Mouse (Mus musculus): ENCODE data around the gene Chrnb4. TPM values are rescaled to one million over a fixed set of nuclear protein-coding genes. Genes with fewer than 3 reads are reported as not detected.
A peak's percentile ranks its signal among the peaks of the same experiment; 100 is the strongest.

Gene Chrnb4
- total RNA-seq, 2 experiments from 2014 or later = 0.09 TPM; not detected in 1

GRCm38 (mm10) chr9:55023326-55023725 lies 25.3 kb downstream of the Chrnb4 start:
- DNase-seq = no peak

- no peak for DNase-seq
These were observed 31.7 kb downstream of the Chrnb4 start for GRCm38 (mm10) chr9:55016926-55017325.

GRCm38 (mm10) chr9:55010588-55011350 lies 37.8 kb downstream of the Chrnb4 start:
- no peak for DNase-seq

- no peak for DNase-seq
These were observed 38.9 kb downstream of the Chrnb4 start for GRCm38 (mm10) chr9:55009692-55010091.

GRCm38 (mm10) chr9:55003609-55004008 lies 45.0 kb downstream of the Chrnb4 start:
- no peak for DNase-seq

- DNase-seq = no peak
These were observed 52.9 kb downstream of the Chrnb4 start for GRCm38 (mm10) chr9:54995645-54996044.

- DNase-seq = no peak
These were observed 54.2 kb downstream of the Chrnb4 start for GRCm38 (mm10) chr9:54994381-54994780.

- DNase-seq = no peak
These were observed 58.2 kb downstream of the Chrnb4 start for GRCm38 (mm10) chr9:54990362-54990761.

GRCm38 (mm10) chr9:54982401-54982800 lies 66.2 kb downstream of the Chrnb4 start:
- DNase-seq = no peak

GRCm38 (mm10) chr9:54981291-54982191 lies 67.0 kb downstream of the Chrnb4 start:
- DNase-seq = peak; percentile 13

- DNase-seq = no peak
These were observed 67.9 kb downstream of the Chrnb4 start, which contains the start of gene Chrna5 for GRCm38 (mm10) chr9:54980674-54981073. Chrna5 (plus strand) TSS chr9:54980880.

Other genes starting within 250 kb of the Chrnb4 start
- 10 to 100 TPM; 47.3 to 48.2 TPM for gene Ireb2, start 185.0 kb downstream of the Chrnb4 start, total RNA-seq (2021)
- 1 to 10 TPM; 1.9 to 2.2 TPM for gene Hykk, start 131.5 kb downstream of the Chrnb4 start, total RNA-seq (2021)
- gene Psma4, start 98.0 kb downstream of the Chrnb4 start, total RNA-seq (2021) = 100 to 1,000 TPM; 158 to 161 TPM
- not detected for gene AY074887, start 97.8 kb downstream of the Chrnb4 start, total RNA-seq (2021)
- not detected for gene Chrna5, start 67.9 kb downstream of the Chrnb4 start, total RNA-seq (2021)
- under 1 TPM; 0.07 to 0.12 TPM for gene Chrna3, start 22.2 kb downstream of the Chrnb4 start, total RNA-seq (2021)
- gene Ube2q2, start 100.1 kb upstream of the Chrnb4 start, total RNA-seq (2021) = 10 to 100 TPM; 29.2 to 31.4 TPM
- 10 to 100 TPM; 33.7 to 33.8 TPM for gene Fbxo22, start 160.1 kb upstream of the Chrnb4 start, total RNA-seq (2021)